Mouse (Mus musculus) cerebellum, adult (tissue): ENCODE results near the gene Enpep.

Experiments used
- ATAC-seq: cut with Nextera tagmentation; 2 replicates; pipeline ENCODE4 v1.9.2; 2017; ENCODE audit warnings: mild to moderate bottlenecking, moderate library complexity, mixed read lengths; ENCODE audit not compliant: insufficient number of reproducible peaks, low FRiP score, low TSS enrichment

Enpep gene

DNA sequence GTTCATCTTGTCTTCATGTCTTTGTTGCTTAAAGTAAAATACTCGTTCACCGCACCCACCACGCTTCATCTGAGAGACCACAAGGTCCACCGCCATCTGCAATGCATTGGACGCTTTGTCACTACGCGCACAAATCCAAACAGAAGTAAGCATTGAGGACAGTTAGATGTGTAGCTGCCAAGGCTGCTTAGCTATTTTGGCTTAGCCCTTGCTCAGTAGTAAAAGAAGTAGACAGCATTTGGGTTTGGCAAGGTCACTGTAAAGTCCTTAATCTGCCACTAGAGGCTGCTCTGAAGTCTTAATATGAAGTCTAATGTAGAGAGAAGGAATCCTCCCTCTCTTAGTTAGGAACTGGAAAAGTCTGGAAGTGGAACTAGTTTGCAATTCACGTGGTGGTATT is 75.8 kb downstream of the Enpep start:
- ATAC-seq: no peak

GRCm38 (mm10) chr3:129256283-129256682 is 76.2 kb downstream of the Enpep start:
- no peak for ATAC-seq

DNA sequence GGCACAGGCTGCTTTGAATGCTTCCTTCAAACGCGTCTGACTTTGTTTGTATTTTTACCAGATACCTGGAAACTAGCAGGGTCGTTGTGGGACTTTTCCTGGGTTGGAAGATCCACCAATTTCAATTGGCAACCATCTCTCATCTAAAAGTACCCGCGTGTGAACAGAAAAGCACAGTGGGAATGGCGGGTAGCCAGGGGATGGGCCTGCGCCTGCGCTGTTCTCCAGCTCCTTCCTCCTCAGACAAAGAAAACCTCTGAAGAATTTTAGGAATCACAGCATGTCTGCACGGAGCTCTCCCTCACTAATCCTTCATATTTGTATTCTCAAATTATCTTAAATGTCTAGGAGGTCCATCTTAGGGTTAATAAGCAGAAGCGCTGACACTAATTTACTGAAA is 78.3 kb downstream of the Enpep start:
- no peak for ATAC-seq

DNA sequence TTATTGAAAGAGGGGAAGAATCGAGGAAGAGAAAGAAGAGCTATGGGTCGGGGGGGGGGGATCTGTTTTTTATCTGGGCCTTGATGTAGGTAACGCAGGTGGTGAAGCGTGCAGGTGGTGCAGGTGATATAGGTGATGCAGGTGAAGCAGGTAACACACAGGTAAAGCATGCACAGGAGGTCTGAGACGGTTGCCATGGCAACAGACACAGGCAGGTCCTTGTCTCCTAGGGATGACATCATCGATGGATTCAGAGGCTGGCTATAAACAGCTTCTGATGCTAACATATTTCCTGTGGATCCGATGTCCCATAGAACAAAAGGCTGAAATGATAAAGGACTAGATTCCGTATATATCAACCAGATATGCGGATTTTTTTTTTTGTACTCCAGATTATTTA is 81.5 kb downstream of the Enpep start:
- no peak for ATAC-seq

- ATAC-seq: no peak
These were observed 93.8 kb downstream of the Enpep start for GRCm38 (mm10) chr3:129238664-129239258.

- no peak for ATAC-seq
These were observed 94.5 kb downstream of the Enpep start for GRCm38 (mm10) chr3:129238010-129238409.

DNA sequence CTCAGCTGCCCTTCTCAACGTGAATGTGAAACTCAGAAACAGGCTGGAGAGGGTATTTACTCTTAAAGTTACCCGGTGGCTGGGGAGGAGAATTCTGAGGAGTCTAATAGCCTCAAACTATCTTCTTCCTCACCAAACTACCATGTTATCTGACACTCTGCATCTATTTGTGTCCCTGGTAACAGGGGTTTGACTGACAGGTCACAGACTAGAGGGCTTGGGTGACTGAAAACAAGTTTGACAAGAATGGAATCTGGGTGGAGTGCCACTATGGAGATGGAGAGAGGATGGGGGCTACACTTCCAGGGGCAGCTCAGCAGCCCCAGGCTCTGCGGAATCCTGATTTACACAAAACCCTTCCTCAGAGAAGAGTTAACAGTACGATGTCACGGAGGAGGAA is 105.2 kb downstream of the Enpep start:
- no peak for ATAC-seq

DNA sequence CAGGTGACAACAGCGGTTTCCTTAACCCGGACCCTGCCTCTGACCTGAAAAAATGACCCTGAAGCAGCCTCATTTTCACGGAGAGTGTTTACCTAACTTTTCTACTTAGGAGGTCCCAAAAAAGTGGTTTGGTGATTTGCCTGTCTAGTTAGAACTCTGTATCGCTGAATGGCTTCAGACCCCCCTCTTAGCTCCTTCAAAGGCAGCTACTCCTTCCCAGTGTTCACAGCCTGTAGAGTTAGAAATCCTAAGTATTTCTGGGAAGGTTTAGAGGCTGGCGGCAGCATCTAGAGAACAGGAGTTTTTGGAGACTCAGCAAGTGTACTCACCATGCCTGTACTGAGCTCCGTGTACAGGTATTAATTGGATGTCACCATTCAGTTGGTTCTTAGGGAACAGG is 105.8 kb downstream of the Enpep start:
- no peak for ATAC-seq

DNA sequence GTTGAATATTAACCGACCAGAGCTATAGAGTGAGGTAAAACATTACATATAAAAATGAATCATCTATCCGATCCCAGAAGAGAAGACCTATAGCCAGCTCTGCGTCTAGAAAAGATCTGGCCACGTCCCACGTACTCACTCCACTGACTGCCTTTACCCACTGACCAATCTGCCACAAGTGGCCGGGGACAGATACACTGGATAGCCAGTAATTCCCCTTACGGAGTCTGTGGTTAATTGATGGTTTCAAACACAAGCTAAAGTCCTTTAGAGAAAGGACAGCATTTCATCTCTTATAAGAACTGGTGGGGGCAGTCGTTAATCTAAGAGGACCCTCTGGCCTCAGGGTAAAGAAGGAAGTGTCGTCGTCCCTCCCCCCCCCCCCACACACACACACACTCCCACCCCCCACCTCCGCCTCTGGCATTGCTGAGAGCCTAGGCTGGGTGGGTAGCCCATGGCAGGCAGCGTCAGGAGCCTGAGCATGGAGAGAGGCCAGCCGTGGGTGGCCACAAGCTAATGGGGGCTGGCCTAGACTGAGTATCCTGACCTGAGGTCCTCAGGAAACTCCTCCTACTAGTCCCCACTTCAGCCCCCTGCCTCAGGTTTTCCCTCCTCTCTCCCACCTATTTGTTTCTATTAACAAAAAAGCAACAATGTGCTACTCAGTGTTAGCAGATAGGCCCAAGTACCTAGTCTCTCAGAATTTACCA is 106.8 kb downstream of the Enpep start:
- ATAC-seq: no peak

- ATAC-seq: no peak; the same call in 1 of the 2 replicates
These were observed 107.5 kb downstream of the Enpep start for GRCm38 (mm10) chr3:129224806-129225576.

GRCm38 (mm10) chr3:129223964-129224805 is 108.3 kb downstream of the Enpep start:
- no peak for ATAC-seq

- ATAC-seq: no peak
These were observed 109.1 kb downstream of the Enpep start for GRCm38 (mm10) chr3:129223401-129223800.

DNA sequence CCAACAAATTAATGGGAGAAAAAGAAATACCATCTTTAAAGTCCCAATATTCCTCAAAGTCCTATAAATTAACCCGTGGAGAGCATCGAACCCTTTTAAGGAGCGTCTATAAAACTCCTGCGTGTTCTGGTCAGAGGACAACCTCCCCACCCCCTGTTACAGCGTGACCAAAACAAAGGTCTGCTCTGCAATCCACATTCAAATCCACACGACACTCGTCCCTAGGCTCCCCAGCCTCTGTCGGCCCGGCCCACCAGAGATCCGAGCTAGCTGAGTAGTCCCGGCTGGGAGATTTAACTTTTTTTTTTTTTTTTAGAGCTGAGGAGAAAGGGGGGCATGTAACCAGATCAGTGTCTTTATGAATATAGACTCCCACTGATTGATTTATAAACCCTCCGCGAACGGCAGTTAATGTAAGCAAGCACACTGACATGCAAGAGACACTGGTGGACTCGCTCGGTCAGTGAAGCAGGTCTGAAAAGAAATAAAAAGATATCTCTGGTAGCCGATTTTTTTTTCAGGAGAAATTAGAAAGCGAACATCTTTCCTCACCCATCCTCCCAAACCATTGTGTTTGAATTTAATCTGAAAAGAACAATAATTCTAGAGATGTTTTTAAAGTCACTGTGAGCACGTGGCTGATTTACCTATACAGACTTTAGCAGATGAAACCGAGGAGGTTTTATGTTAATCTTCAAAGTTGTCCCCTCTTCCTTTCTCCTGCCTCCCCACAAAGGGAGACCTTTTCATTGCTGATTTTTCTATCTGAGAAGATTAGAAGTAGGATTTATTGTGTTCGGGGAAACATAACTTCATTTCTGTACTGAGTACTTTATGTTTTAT is 109.9 kb downstream of the Enpep start:
- no peak for ATAC-seq

DNA sequence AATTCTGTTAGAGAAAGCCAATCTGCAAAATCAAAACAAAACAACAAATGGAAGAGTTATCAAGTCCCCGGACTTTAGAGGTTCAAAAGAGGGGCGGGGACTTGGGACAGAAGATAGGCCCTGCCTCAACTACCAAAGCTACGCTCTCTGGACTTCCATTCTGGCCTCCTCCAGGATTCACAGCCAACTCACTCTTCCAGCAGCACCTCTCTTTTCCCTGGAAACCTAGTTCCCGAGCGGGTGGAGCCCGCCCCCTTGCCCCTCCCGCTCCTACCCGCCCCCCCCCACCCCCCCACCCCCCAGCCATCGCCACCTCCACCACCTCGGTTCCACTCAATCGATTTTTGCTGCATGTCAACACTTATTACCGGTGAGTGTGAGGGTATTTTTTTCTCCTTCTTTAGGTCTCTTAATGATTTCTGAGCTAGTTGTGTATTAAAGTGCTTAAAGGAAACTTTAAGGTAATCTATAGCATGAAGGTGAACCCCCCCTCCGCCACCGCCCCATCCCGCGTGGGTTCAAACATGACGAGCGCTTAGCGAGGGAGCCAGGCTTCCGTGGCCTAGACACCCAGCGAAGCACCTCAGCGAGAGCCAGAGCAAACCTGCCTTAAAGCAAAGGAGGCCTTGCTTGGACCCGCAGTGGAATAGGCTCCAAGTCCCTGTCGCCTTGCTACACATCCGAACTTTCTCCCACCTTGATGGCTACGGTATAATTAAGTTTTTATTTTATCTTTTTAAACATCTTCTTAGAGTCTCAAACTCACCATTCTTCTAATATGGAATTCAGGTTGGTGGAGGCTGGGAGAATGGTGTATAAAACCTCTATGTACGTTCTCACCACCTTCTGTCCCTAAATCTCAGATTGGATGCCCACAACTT is 110.9 kb downstream of the Enpep start:
- ATAC-seq: no peak

DNA sequence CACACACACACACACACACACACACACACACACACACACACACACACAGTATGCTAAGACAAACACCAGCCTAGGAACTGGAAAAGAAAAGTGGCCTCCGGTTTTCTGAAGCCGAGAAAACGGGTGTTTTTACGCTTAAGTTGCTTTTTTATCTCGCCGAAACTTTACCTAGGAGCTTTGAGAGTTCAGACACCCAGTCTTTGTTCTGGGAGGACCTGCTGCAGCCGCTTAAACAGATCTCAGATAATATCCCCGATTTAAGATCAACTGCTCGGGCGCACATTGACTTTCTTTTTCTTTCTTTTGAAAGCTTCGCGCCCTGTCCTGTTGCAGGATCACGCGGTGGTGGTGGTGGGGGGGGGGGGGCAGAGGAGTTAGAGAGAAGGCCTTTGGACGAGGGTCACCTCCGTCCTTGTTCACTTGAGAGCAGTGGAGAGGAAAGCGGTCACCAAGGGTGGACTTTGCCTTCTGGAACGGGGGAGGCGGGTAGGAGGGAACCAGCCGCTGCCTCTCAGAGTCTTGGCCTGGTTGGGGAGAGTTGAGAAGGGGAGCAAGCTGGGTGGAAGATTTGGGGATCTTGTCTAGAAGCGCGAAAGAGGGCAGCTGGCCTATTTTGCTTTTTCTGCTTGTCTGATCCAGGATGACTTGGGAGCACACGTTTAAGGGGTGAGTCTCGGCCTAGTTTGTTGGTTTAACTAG is 111.7 kb downstream of the Enpep start:
- ATAC-seq: no peak

GRCm38 (mm10) chr3:129220086-129220670 is 112.3 kb downstream of the Enpep start:
- ATAC-seq: no peak
